Mouse (Mus musculus) ES-Bruce4 (cell line): Measurements from ENCODE around the gene Ceacam1. TPM values are rescaled to one million over a fixed set of nuclear protein-coding genes. Genes with fewer than 3 reads are reported as not detected.

ENCODE experiments used
- H3K27ac ChIP-seq: 2 replicates; pipeline ENCODE4 v1.5.1; 2012; ENCODE audit warnings: low read length, inconsistent platforms; ENCODE audit not compliant: insufficient read depth
- H3K27me3 ChIP-seq: 2 replicates; pipeline ENCODE4 v1.6.1; 2012; ENCODE audit warnings: mild to moderate bottlenecking, low read length, inconsistent platforms; ENCODE audit not compliant: control insufficient read depth, poor library complexity, insufficient read depth, severe bottlenecking
- H3K36me3 ChIP-seq: 2 replicates; pipeline ENCODE4 v1.6.1; 2012; ENCODE audit warnings: inconsistent platforms, mild to moderate bottlenecking, low read length, moderate library complexity; ENCODE audit not compliant: control insufficient read depth, poor library complexity, insufficient read depth, severe bottlenecking
- H3K4me1 ChIP-seq: one replicate; pipeline ENCODE4 v1.8.1; 2011; ENCODE audit warnings: low read length; ENCODE audit not compliant: control insufficient read depth, insufficient read depth
- H3K4me3 ChIP-seq: 2 replicates; pipeline ENCODE4 v1.5.1; 2011; ENCODE audit warnings: low read depth, mild to moderate bottlenecking, low read length
- H3K9ac ChIP-seq: 2 replicates; pipeline ENCODE4 v1.6.1; 2012; ENCODE audit warnings: low read depth, mild to moderate bottlenecking, inconsistent platforms; ENCODE audit not compliant: poor library complexity, severe bottlenecking
- H3K9me3 ChIP-seq: replicated peaks from 2 replicates; pipeline ENCODE4 v1.6.1; 2012; ENCODE audit warnings: mild to moderate bottlenecking, low read length, inconsistent platforms; ENCODE audit not compliant: control insufficient read depth, poor library complexity, insufficient read depth, severe bottlenecking
- CTCF ChIP-seq: IDR thresholded peaks from one replicate; pipeline ENCODE4 v1.8.1; 2011; ENCODE audit warnings: low read depth, low read length
- EP300 ChIP-seq: IDR thresholded peaks from 2 replicates; pipeline ENCODE4 v1.6.1; 2011; ENCODE audit warnings: low read depth, low read length; ENCODE audit not compliant: insufficient read depth
- POLR2A ChIP-seq: IDR thresholded peaks from one replicate; pipeline ENCODE4 v1.8.1; 2011; ENCODE audit warnings: low read length; ENCODE audit not compliant: insufficient read depth
- polyA plus RNA-seq: library from polyadenylated mRNA; stranded (reverse); fragments of >200 nt; gene quantifications from 2 replicates; pipeline ENCODE4 v1.2.4, GENCODE M21; 2011; ENCODE audit warnings: low read depth; ENCODE audit not compliant: missing spikeins, insufficient read depth, insufficient read length

Gene Ceacam1
- polyA plus RNA-seq, 1 experiment, result 1.5 TPM

- H3K27me3 ChIP-seq, result no peaks in the 10 kb centered on the region
- no peaks in the 10 kb centered on the region for H3K4me1 ChIP-seq
- no peaks in the 10 kb centered on the region for H3K36me3 ChIP-seq
- H3K27ac ChIP-seq, result no peak overlapping the region
- H3K4me3 ChIP-seq, result no peak overlapping the region
- H3K9ac ChIP-seq, result no peak overlapping the region
- H3K9me3 ChIP-seq, result no peaks in the 10 kb centered on the region
- TF ChIP-seq CTCF (no peak), POLR2A (no peak), EP300 (no peak)
Observed at GRCm38 (mm10) chr7:25419536-25419935, 57.9 kb downstream of the Ceacam1 start.

- Histone ChIP-seq H3K27ac (no peak overlapping the region), H3K27me3 (no peaks in the 10 kb centered on the region), H3K4me1 (peaks cover 2% of the 10 kb centered on the region), H3K9me3 (no peaks in the 10 kb centered on the region), H3K36me3 (no peaks in the 10 kb centered on the region), H3K4me3 (no peak overlapping the region), H3K9ac (no peak overlapping the region)
- TF ChIP-seq POLR2A (no peak), CTCF (peak; percentile 56), EP300 (no peak)
Observed at GRCm38 (mm10) chr7:25417597-25417996, 59.8 kb downstream of the Ceacam1 start.

GRCm38 (mm10) chr7:25412833-25413441 lies 64.5 kb downstream of the Ceacam1 start, which contains the start of gene Cxcl17:
Gene Cxcl17, minus strand, starts transcription at chr7:25412886.
- Histone ChIP-seq H3K27ac (no peak within 1 kb of the TSS), H3K36me3 (no peaks in the 10 kb centered on the region; the same call in 1 of the 2 replicates), H3K27me3 (no peaks in the 10 kb centered on the region), H3K4me1 (peaks cover 2% of the 10 kb centered on the region), H3K9ac (no peak within 1 kb of the TSS), H3K4me3 (no peak within 1 kb of the TSS), H3K9me3 (no peaks in the 10 kb centered on the region)
- TF ChIP-seq CTCF (no peak), POLR2A (no peak), EP300 (no peak)

GRCm38 (mm10) chr7:25411861-25412260 lies 65.5 kb downstream of the Ceacam1 start:
- Histone ChIP-seq H3K27ac (no peak overlapping the region), H3K9ac (no peak overlapping the region), H3K4me3 (no peak overlapping the region), H3K4me1 (peaks cover 2% of the 10 kb centered on the region), H3K9me3 (no peaks in the 10 kb centered on the region), H3K27me3 (no peaks in the 10 kb centered on the region), H3K36me3 (no peaks in the 10 kb centered on the region; the same call in 1 of the 2 replicates)
- TF ChIP-seq POLR2A, result no peak
- no peak for TF ChIP-seq CTCF
- no peak for TF ChIP-seq EP300

Other genes starting within 250 kb of the Ceacam1 start
- gene Gsk3a, start 239.8 kb downstream of the Ceacam1 start, polyA plus RNA-seq, result 77.3 and 84.3 TPM in 2 replicates
- gene Erf, start 226.8 kb downstream of the Ceacam1 start, polyA plus RNA-seq, result 61.8 and 63.8 TPM in 2 replicates
- 128 and 141 TPM in 2 replicates for gene Cic, start 209.9 kb downstream of the Ceacam1 start, polyA plus RNA-seq
- gene Pafah1b3, start 179.6 kb downstream of the Ceacam1 start, polyA plus RNA-seq, result 47.8 and 55.6 TPM in 2 replicates
- gene Prr19, start 176.2 kb downstream of the Ceacam1 start, polyA plus RNA-seq, result 1.3 and 1.6 TPM in 2 replicates
- 2.0 and 2.5 TPM in 2 replicates for gene Tmem145, start 171.5 kb downstream of the Ceacam1 start, polyA plus RNA-seq
- gene Megf8, start 160.4 kb downstream of the Ceacam1 start, polyA plus RNA-seq, result 22.2 and 25.7 TPM in 2 replicates
- gene Cnfn, start 107.9 kb downstream of the Ceacam1 start, polyA plus RNA-seq, result not detected in 2 replicates
- gene Lipe, start 78.9 kb downstream of the Ceacam1 start, polyA plus RNA-seq, result 18.0 and 18.9 TPM in 2 replicates
- gene Cxcl17, start 64.7 kb downstream of the Ceacam1 start, polyA plus RNA-seq, result not detected in 2 replicates
- gene Ceacam2, start 62.3 kb upstream of the Ceacam1 start, polyA plus RNA-seq, result not detected in 2 replicates
- not detected in 2 replicates for gene Erich4, start 138.3 kb upstream of the Ceacam1 start, polyA plus RNA-seq
- 32.8 and 33.4 TPM in 2 replicates for gene Dmac2, start 141.8 kb upstream of the Ceacam1 start, polyA plus RNA-seq
- 0.60 and 0.87 TPM in 2 replicates for gene B3gnt8, start 149.1 kb upstream of the Ceacam1 start, polyA plus RNA-seq
- gene Bckdha, start 181.4 kb upstream of the Ceacam1 start, polyA plus RNA-seq, result 26.1 and 26.9 TPM in 2 replicates
- gene Exosc5, start 181.6 kb upstream of the Ceacam1 start, polyA plus RNA-seq, result 53.7 and 71.1 TPM in 2 replicates
- 3.3 and 3.7 TPM in 2 replicates for gene Tmem91, start 197.6 kb upstream of the Ceacam1 start, polyA plus RNA-seq
- 7.9 and 15.2 TPM in 2 replicates for gene B9d2, start 203.2 kb upstream of the Ceacam1 start, polyA plus RNA-seq
- 22.9 and 25.6 TPM in 2 replicates for gene Tgfb1, start 209.4 kb upstream of the Ceacam1 start, polyA plus RNA-seq
- gene Ccdc97, start 241.5 kb upstream of the Ceacam1 start, polyA plus RNA-seq, result 43.4 and 46.9 TPM in 2 replicates